Mouse (Mus musculus): ENCODE data around the gene Zfp503. TPM values are rescaled to one million over a fixed set of nuclear protein-coding genes. Genes with fewer than 3 reads are reported as not detected.

The Zfp503 gene
- total and polyA plus RNA-seq, 3 experiments, result 0.96 to 2.1 TPM; not detected in 1

GRCm38 (mm10) chr14:21951896-21952523 is 37.4 kb downstream of the Zfp503 start:
- TF ChIP-seq ZNF384 (IDR thresholded peaks at IDR 0.05; ENCODE audit: low read depth, low read length) (no peak), MXI1 (IDR thresholded peaks at IDR 0.05; ENCODE audit: low read depth, low read length) (no peak), KAT2A (conservative IDR thresholded peaks at IDR 0.05; ENCODE audit: low read depth, low read length) (no peak), HCFC1 (IDR thresholded peaks at IDR 0.05; ENCODE audit: low read depth, low read length) (no peak), MYC (IDR thresholded peaks at IDR 0.05; ENCODE audit: low read depth, low read length) (no peak), JUND (IDR thresholded peaks at IDR 0.05; ENCODE audit: low read depth, low read length) (no peak), BHLHE40 (IDR thresholded peaks at IDR 0.05; ENCODE audit: borderline replicate concordance, low read depth, low read length) (no peak), POLR2AphosphoS5 (IDR thresholded peaks at IDR 0.05; ENCODE audit: borderline replicate concordance, low read depth, low read length) (no peak), EP300 (IDR thresholded peaks at IDR 0.05; ENCODE audit: low read depth in 1 of 2, low read length in 2 of 2) (no peak), NRF1 (IDR thresholded peaks at IDR 0.05; ENCODE audit: insufficient read depth, low read depth, low read length, poor library complexity, severe bottlenecking) (no peak), CTCF (IDR thresholded peaks at IDR 0.05 in 2 of 3, conservative IDR thresholded peaks at IDR 0.05 in 1 of 3; ENCODE audit: control insufficient read depth in 1 of 3, insufficient read depth in 1 of 3, low read depth in 2 of 3, low read length in 3 of 3, poor library complexity in 1 of 3, severe bottlenecking in 1 of 3) (no peak), UBTF (IDR thresholded peaks at IDR 0.05; ENCODE audit: borderline replicate concordance, insufficient read depth, low read depth, low read length) (no peak), RCOR1 (IDR thresholded peaks at IDR 0.05; ENCODE audit: low read depth, low read length) (no peak), POLR2A (IDR thresholded peaks at IDR 0.05; ENCODE audit: control insufficient read depth in 1 of 2, insufficient read depth in 1 of 2, low read depth in 1 of 2, low read length in 2 of 2, poor library complexity in 1 of 2) (no peak)
- Histone ChIP-seq H3K27ac (ENCODE audit: control insufficient read depth, low read depth, low read length) (no peak overlapping the region), H3K9ac (ENCODE audit: control insufficient read depth, low read depth, low read length, poor library complexity, severe bottlenecking) (no peak overlapping the region), H3K27me3 (ENCODE audit: control insufficient read depth in 1 of 2, insufficient read depth in 2 of 2, low read length in 2 of 2) (no peaks in the 10 kb centered on the region), H3K79me2 (ENCODE audit: control insufficient read depth, insufficient read depth, low read length, poor library complexity) (no peaks in the 10 kb centered on the region), H3K4me3 (ENCODE audit: control insufficient read depth in 1 of 2, insufficient read depth in 1 of 2, low read depth in 2 of 2, low read length in 2 of 2) (no peak overlapping the region), H3K9me3 (replicated peaks; ENCODE audit: insufficient read depth, low read length) (no peaks in the 10 kb centered on the region), H3K36me3 (ENCODE audit: control insufficient read depth in 1 of 2, insufficient read depth in 2 of 2, low read length in 2 of 2) (no peaks in the 10 kb centered on the region), H3K4me1 (ENCODE audit: control insufficient read depth in 1 of 2, insufficient read depth in 2 of 2, low read length in 2 of 2) (no peaks in the 10 kb centered on the region)
- DNase-seq (ENCODE audit: low read depth, low spot score), result no peak

- H3K4me1 ChIP-seq (ENCODE audit: control insufficient read depth in 1 of 2, insufficient read depth in 2 of 2, low read length in 2 of 2), result no peaks in the 10 kb centered on the region
- no peak overlapping the region for H3K4me3 ChIP-seq (ENCODE audit: control insufficient read depth in 1 of 2, insufficient read depth in 1 of 2, low read depth in 2 of 2, low read length in 2 of 2)
- H3K9me3 ChIP-seq (replicated peaks; ENCODE audit: insufficient read depth, low read length), result no peaks in the 10 kb centered on the region
- no peak for TF ChIP-seq GABPA (IDR thresholded peaks at IDR 0.05; ENCODE audit: low read depth, low read length)
- no peak for TF ChIP-seq EP300 (IDR thresholded peaks at IDR 0.05; ENCODE audit: low read depth in 1 of 2, low read length in 2 of 2)
- TF ChIP-seq TBP (IDR thresholded peaks at IDR 0.05; ENCODE audit: low read depth, low read length), result no peak
- TF ChIP-seq ELF1 (IDR thresholded peaks at IDR 0.05; ENCODE audit: low read depth, low read length), result no peak
- no peak for TF ChIP-seq MAX (IDR thresholded peaks at IDR 0.05; ENCODE audit: low read length)
- TF ChIP-seq SMC3 (IDR thresholded peaks at IDR 0.05; ENCODE audit: low read depth, low read length), result no peak
- H3K36me3 ChIP-seq (ENCODE audit: control insufficient read depth in 1 of 2, insufficient read depth in 2 of 2, low read length in 2 of 2), result no peaks in the 10 kb centered on the region
- H3K27ac ChIP-seq (ENCODE audit: control insufficient read depth, low read depth, low read length), result no peak overlapping the region
- H3K9ac ChIP-seq (ENCODE audit: control insufficient read depth, low read depth, low read length, poor library complexity, severe bottlenecking), result no peak overlapping the region
- no peak for DNase-seq (ENCODE audit: low read depth, low spot score)
- no peaks in the 10 kb centered on the region for H3K79me2 ChIP-seq (ENCODE audit: control insufficient read depth, insufficient read depth, low read length, poor library complexity)
- no peaks in the 10 kb centered on the region for H3K27me3 ChIP-seq (ENCODE audit: control insufficient read depth in 1 of 2, insufficient read depth in 2 of 2, low read length in 2 of 2)
Measured at GRCm38 (mm10) chr14:21944946-21945345, 44.5 kb downstream of the Zfp503 start.

All from MEL (cell line).